ENCODE assay signal across 24 mouse cellular contexts in genomic region chr19:43781980-43782379, GRCm38 (mm10). TPM values are rescaled to one million over a fixed set of nuclear protein-coding genes. Genes with fewer than 3 reads are reported as not detected.
DNase-seq lines count a peak whose midpoint lies in the region; ATAC-seq and TF ChIP-seq lines count a peak whose summit lies in the region.
"Had no signal": no experiment of that assay in that cellular context is flagged by ENCODE, and none has a peak within 500 bp of the region (broad histone marks: within the 10 kb centered on the region; RNA-seq: fewer than 3 reads in every experiment).

TSS of gene Abcc2 (plus strand) at chr19:43782192.

- TF ChIP-seq EP300 in liver, postnatal 0 days (IDR thresholded peaks at IDR 0.05; ENCODE audit: low read depth) = peak; percentile 55

- no peaks in the 10 kb centered on the region for H3K36me3 ChIP-seq in kidney, embryonic 15.5 days
- H3K36me3 ChIP-seq in liver, postnatal 0 days (replicated peaks; ENCODE audit: insufficient read depth, low read length) = no peaks in the 10 kb centered on the region
- H3K36me3 ChIP-seq in heart, embryonic 11.5 days (ENCODE audit: control insufficient read depth, insufficient read depth, low read length) = no peaks in the 10 kb centered on the region
- H3K36me3 ChIP-seq: embryonic facial prominence, embryonic 10.5 days; heart, embryonic 15.5 days; hindbrain, embryonic 15.5 days; limb, embryonic 15.5 days; midbrain, embryonic 12.5 days had no signal

- WGBS in kidney, embryonic 15.5 days = 90% methylated on average over 3 of the region's 3 CpGs
- 47% methylated on average over 3 of the region's 3 CpGs for WGBS in liver, postnatal 0 days (ENCODE audit: insufficient replicate concordance)
- WGBS in heart, embryonic 11.5 days (ENCODE audit: insufficient replicate concordance) = 74% methylated on average over 3 of the region's 3 CpGs

- no peak for ATAC-seq in kidney, embryonic 15.5 days (replicated peaks; ENCODE audit: low FRiP score)
- ATAC-seq in liver, postnatal 0 days = peak; percentile 88
- ATAC-seq in heart, embryonic 11.5 days (replicated peaks; ENCODE audit: insufficient number of reproducible peaks, low FRiP score, low TSS enrichment) = no peak
- ATAC-seq: forebrain, embryonic 14.5 days had no signal

- H3K27ac ChIP-seq in kidney, embryonic 15.5 days = no peak within 1 kb of the TSS
- H3K27ac ChIP-seq in liver, postnatal 0 days (ENCODE audit: low read depth) = peak within 1 kb of the TSS; percentile 80
- H3K27ac ChIP-seq in heart, embryonic 11.5 days (ENCODE audit: low read depth, low read length) = no peak within 1 kb of the TSS
- H3K27ac ChIP-seq: embryonic facial prominence, embryonic 10.5 days; heart, adult 2 months; heart, embryonic 15.5 days; hindbrain, embryonic 15.5 days; limb, embryonic 15.5 days; midbrain, embryonic 12.5 days had no signal

- no peak within 1 kb of the TSS for H3K9ac ChIP-seq in kidney, embryonic 15.5 days
- H3K9ac ChIP-seq in liver, postnatal 0 days (replicated peaks) = peak within 1 kb of the TSS; percentile 68
- no peak within 1 kb of the TSS for H3K9ac ChIP-seq in heart, embryonic 11.5 days (ENCODE audit: low read depth, low read length)
- H3K9ac ChIP-seq: heart, embryonic 15.5 days; hindbrain, embryonic 15.5 days; limb, embryonic 15.5 days; midbrain, embryonic 12.5 days had no signal

- H3K4me2 ChIP-seq in kidney, embryonic 15.5 days = no peak within 1 kb of the TSS
- H3K4me2 ChIP-seq in liver, postnatal 0 days (ENCODE audit: low read depth, low read length) = peak within 1 kb of the TSS; percentile 38
- H3K4me2 ChIP-seq in heart, embryonic 11.5 days = no peak within 1 kb of the TSS
- H3K4me2 ChIP-seq: heart, embryonic 15.5 days; hindbrain, embryonic 15.5 days; limb, embryonic 15.5 days; midbrain, embryonic 12.5 days had no signal

- TF ChIP-seq CTCF in liver, postnatal 0 days (IDR thresholded peaks at IDR 0.05; ENCODE audit: low read depth) = no peak

- no peaks in the 10 kb centered on the region for H3K4me1 ChIP-seq in kidney, embryonic 15.5 days
- 0 out of 2 replicates have a peak, but pooled peaks cover 3% of the 10 kb centered on the region for H3K4me1 ChIP-seq in liver, postnatal 0 days (ENCODE audit: insufficient read depth)
- H3K4me1 ChIP-seq in heart, embryonic 11.5 days (ENCODE audit: control insufficient read depth, insufficient read depth, low read length) = no peaks in the 10 kb centered on the region
- H3K4me1 ChIP-seq: embryonic facial prominence, embryonic 10.5 days; heart, embryonic 15.5 days; hindbrain, embryonic 15.5 days; limb, embryonic 15.5 days; midbrain, embryonic 12.5 days had no signal

- H3K27me3 ChIP-seq in kidney, embryonic 15.5 days = no peaks in the 10 kb centered on the region
- no peaks in the 10 kb centered on the region for H3K27me3 ChIP-seq in liver, postnatal 0 days (ENCODE audit: insufficient read depth, low read length)
- H3K27me3 ChIP-seq in heart, embryonic 11.5 days (ENCODE audit: control insufficient read depth, insufficient read depth, low read length) = no peaks in the 10 kb centered on the region
- H3K27me3 ChIP-seq: heart, embryonic 15.5 days; hindbrain, embryonic 15.5 days; limb, embryonic 15.5 days; midbrain, embryonic 12.5 days had no signal

- no peaks in the 10 kb centered on the region for H3K9me3 ChIP-seq in kidney, embryonic 15.5 days (replicated peaks)
- H3K9me3 ChIP-seq in liver, postnatal 0 days (ENCODE audit: low read length) = no peaks in the 10 kb centered on the region
- no peaks in the 10 kb centered on the region for H3K9me3 ChIP-seq in heart, embryonic 11.5 days (replicated peaks; ENCODE audit: control insufficient read depth, low read length)
- H3K9me3 ChIP-seq: embryonic facial prominence, embryonic 10.5 days; heart, embryonic 15.5 days; hindbrain, embryonic 15.5 days; limb, embryonic 15.5 days; midbrain, embryonic 12.5 days had no signal

- H3K4me3 ChIP-seq in kidney, embryonic 15.5 days (replicated peaks) = no peak within 1 kb of the TSS
- H3K4me3 ChIP-seq in liver, postnatal 0 days (ENCODE audit: low read depth, low read length) = peak within 1 kb of the TSS; percentile 43
- no peak within 1 kb of the TSS for H3K4me3 ChIP-seq in heart, embryonic 11.5 days (ENCODE audit: low read depth, low read length)
- H3K4me3 ChIP-seq: embryonic facial prominence, embryonic 10.5 days; heart, adult 2 months; heart, embryonic 15.5 days; hindbrain, embryonic 15.5 days; limb, embryonic 15.5 days; midbrain, embryonic 12.5 days had no signal

- DNase-seq in kidney, adult 18-20 months = peak; percentile 72
- peak; percentile 85 for DNase-seq in kidney, adult 8-10 months
- DNase-seq in kidney, postnatal 36 days = peak; percentile 61 to 75
- DNase-seq in liver, postnatal 0 days = no peak
- no peak for DNase-seq in urinary bladder, postnatal 36 days (ENCODE audit: low spot score in 2 of 2)
- no peak for DNase-seq in spleen, postnatal 14 days (ENCODE audit: low spot score in 2 of 2)
- DNase-seq: adrenal gland, postnatal 25 days; cerebellum, adult 18-20 months; cerebellum, postnatal 25 days; gastrocnemius, postnatal 25 days; heart, adult 2 months; heart, postnatal 4 days; lung, postnatal 10 days; right cerebral cortex, postnatal 4 days; thymus, postnatal 25 days had no signal

RNA-seq across cellular contexts. Expression of gene Abcc2, which starts in this region (rescaled TPM):
- 3.7 and 4.0 TPM in 2 replicates for polyA plus RNA-seq in kidney, embryonic 15.5 days (2015; fragmentation: Nextera tagmentation; extraction: Ambion mirVana)
- 37.7 and 38.3 TPM in 2 replicates for polyA plus RNA-seq in liver, postnatal 0 days (2015; fragmentation: Nextera tagmentation; extraction: Ambion mirVana)
- 0.03 and 0.04 TPM in 2 replicates for polyA plus RNA-seq in heart, embryonic 11.5 days (2014; fragmentation: Nextera tagmentation; extraction: Ambion mirVana)
- polyA plus RNA-seq: C2C12; embryonic facial prominence, embryonic 10.5 days; forebrain, embryonic 14.5 days; midbrain, embryonic 12.5 days had no signal

Comparison
In these comparisons a context has a peak if more than half of its experiments do, and no peak if none do; other contexts are left out.
1. DNase-seq: peak in kidney, adult 18-20 months (single experiment), kidney, adult 8-10 months (2 of 2) and kidney, postnatal 36 days (2 of 2); none in liver, postnatal 0 days (single experiment), urinary bladder, postnatal 36 days (0 of 2) and spleen, postnatal 14 days (0 of 2).